Mouse (Mus musculus) heart, postnatal 0 days (tissue): ENCODE measurements around the gene Fhl1. TPM values are rescaled to one million over a fixed set of nuclear protein-coding genes. Genes with fewer than 3 reads are reported as not detected.

ENCODE experiments used
- ATAC-seq: fragments of 200-750 bp; cut with Nextera tagmentation; 2 replicates; pipeline ENCODE4 v1.8.0; 2017; ENCODE audit warnings: low read depth, moderate number of reproducible peaks, moderate library complexity; ENCODE audit not compliant: insufficient read depth
- DNase-seq: peaks from one replicate; pipeline ENCODE4 v3.0.0-alpha.2; 2016; ENCODE audit warnings: low spot score
- H3K27ac ChIP-seq: fragments of 300-500 bp; sonication (generic); 2 replicates; pipeline ENCODE4 v1.5.1; 2014; ENCODE audit warnings: low read depth, mild to moderate bottlenecking
- H3K27me3 ChIP-seq: fragments of 300-500 bp; sonication (generic); 2 replicates; pipeline ENCODE4 v1.6.1; 2014; ENCODE audit warnings: low read length, mixed read lengths; ENCODE audit not compliant: control insufficient read depth, insufficient read depth
- H3K36me3 ChIP-seq: fragments of 300-500 bp; sonication (generic); replicated peaks from 2 replicates; pipeline ENCODE4 v1.6.1; 2014; ENCODE audit warnings: low read length, mixed read lengths; ENCODE audit not compliant: control insufficient read depth, insufficient read depth
- H3K4me1 ChIP-seq: fragments of 300-500 bp; sonication (generic); 2 replicates; pipeline ENCODE4 v1.6.1; 2014; ENCODE audit warnings: antibody characterized with exemption; ENCODE audit not compliant: control insufficient read depth, insufficient read depth
- H3K4me2 ChIP-seq: fragments of 300-500 bp; sonication (generic); 2 replicates; pipeline ENCODE4 v1.6.1; 2014; ENCODE audit warnings: low read depth, mild to moderate bottlenecking, low read length, moderate library complexity
- H3K4me3 ChIP-seq: fragments of 300-500 bp; sonication (generic); 2 replicates; pipeline ENCODE4 v1.5.1; 2014; ENCODE audit warnings: low read depth, low read length
- H3K9ac ChIP-seq: fragments of 300-500 bp; sonication (generic); replicated peaks from 2 replicates; pipeline ENCODE4 v1.6.1; 2014; ENCODE audit warnings: low read depth, low read length, mixed read lengths
- H3K9me3 ChIP-seq: fragments of 300-500 bp; sonication (generic); replicated peaks from 2 replicates; pipeline ENCODE4 v1.6.1; 2016; ENCODE audit warnings: low read length; ENCODE audit not compliant: control insufficient read depth
- CTCF ChIP-seq: IDR thresholded peaks from 2 replicates; pipeline ENCODE4 v1.5.1; 2016; ENCODE audit warnings: antibody characterized with exemption, control low read depth, low read depth
- EP300 ChIP-seq: IDR thresholded peaks from 2 replicates; pipeline ENCODE4 v1.6.1; 2016; ENCODE audit warnings: antibody characterized with exemption, low read depth
- WGBS: fragments of 180-500 bp; shearing (Covaris S2); extraction: QIAGEN DNeasy Blood & Tissue Kit; methylation state at CpG from one replicate; pipeline ENCODE4 v1.1.7; 2014; 5-methylcytosine and 5-hydroxymethylcytosine counted together
- polyA plus RNA-seq: library from polyadenylated mRNA; unstranded; fragments of >200 nt; fragmentation: Nextera tagmentation; extraction: Ambion mirVana; gene quantifications from 2 replicates; pipeline ENCODE4 v1.2.1, GENCODE M21; 2015
- total RNA-seq: library from RNA; depleted of rRNA; stranded (reverse); fragments of >200 nt; gene quantifications from 2 replicates; pipeline ENCODE4 v1.2.3, GENCODE M21; 2014; ENCODE audit warnings: low replicate concordance

Fhl1 gene
- total and polyA plus RNA-seq, 2 experiments from 2014 or later, result 189 to 297 TPM

- no peaks in the 10 kb centered on the region for H3K4me1 ChIP-seq
- H3K27ac ChIP-seq, result no peak overlapping the region
- H3K27me3 ChIP-seq, result no peaks in the 10 kb centered on the region
- TF ChIP-seq CTCF (peak; percentile 60), EP300 (no peak)
- H3K36me3 ChIP-seq, result peaks cover 8% of the 10 kb centered on the region
- H3K4me3 ChIP-seq, result no peak overlapping the region
- no peaks in the 10 kb centered on the region for H3K9me3 ChIP-seq
- WGBS, result 48% methylated on average over 15 of the region's 15 CpGs
- no peak overlapping the region for H3K9ac ChIP-seq
- DNase-seq, result peak; percentile 11
- H3K4me2 ChIP-seq, result no peak overlapping the region
- ATAC-seq, result peak; percentile 49; the same call in 1 of the 2 replicates
Observed at GRCm38 (mm10) chrX:56791268-56791667, 59.7 kb downstream of the Fhl1 start.

GRCm38 (mm10) chrX:56821765-56822603, 90.4 kb downstream of the Fhl1 start, which contains the start of gene Map7d3:
TSS of gene Map7d3 (minus strand) at chrX:56822326.
- peak within 1 kb of the TSS; percentile 48 for H3K9ac ChIP-seq
- peak; percentile 62 for ATAC-seq
- no peaks in the 10 kb centered on the region for H3K4me1 ChIP-seq
- no peaks in the 10 kb centered on the region for H3K9me3 ChIP-seq
- 15% methylated on average over 35 of the region's 35 CpGs for WGBS
- H3K36me3 ChIP-seq, result no peaks in the 10 kb centered on the region
- DNase-seq, result no peak
- peak within 1 kb of the TSS; percentile 56 for H3K4me3 ChIP-seq
- H3K4me2 ChIP-seq, result peak within 1 kb of the TSS; percentile 76
- H3K27ac ChIP-seq, result no peak within 1 kb of the TSS
- no peak for TF ChIP-seq EP300
- TF ChIP-seq CTCF, result no peak
- no peaks in the 10 kb centered on the region for H3K27me3 ChIP-seq

- DNase-seq, result no peak
Observed at GRCm38 (mm10) chrX:56827492-56827891, 95.9 kb downstream of the Fhl1 start.

GRCm38 (mm10) chrX:56835842-56836241, 104.3 kb downstream of the Fhl1 start:
- H3K4me1 ChIP-seq, result no peaks in the 10 kb centered on the region
- no peak overlapping the region for H3K4me3 ChIP-seq
- no peak for ATAC-seq
- no peaks in the 10 kb centered on the region for H3K27me3 ChIP-seq
- H3K27ac ChIP-seq, result no peak overlapping the region
- DNase-seq, result no peak
- no peak overlapping the region for H3K4me2 ChIP-seq
- H3K36me3 ChIP-seq, result no peaks in the 10 kb centered on the region
- H3K9ac ChIP-seq, result no peak overlapping the region
- TF ChIP-seq EP300 (no peak), CTCF (no peak)
- 67% methylated on average over 6 of the region's 6 CpGs for WGBS
- no peaks in the 10 kb centered on the region for H3K9me3 ChIP-seq

More at GRCm38 (mm10) chrX:56827492-56827891, 95.9 kb downstream of the Fhl1 start:
- Histone ChIP-seq H3K4me2 (no peak overlapping the region), H3K27me3 (no peaks in the 10 kb centered on the region), H3K36me3 (no peaks in the 10 kb centered on the region), H3K9ac (no peak overlapping the region), H3K9me3 (no peaks in the 10 kb centered on the region), H3K27ac (peak overlapping the region; percentile 30), H3K4me1 (no peaks in the 10 kb centered on the region), H3K4me3 (no peak overlapping the region)
- 39% methylated on average over 6 of the region's 6 CpGs for WGBS
- TF ChIP-seq EP300 (no peak), CTCF (no peak)
- no peak for ATAC-seq

GRCm38 (mm10) chrX:56839369-56839768, 107.8 kb downstream of the Fhl1 start:
- no peaks in the 10 kb centered on the region for H3K27me3 ChIP-seq
- ATAC-seq (no peak), DNase-seq (no peak)
- no peaks in the 10 kb centered on the region for H3K36me3 ChIP-seq
- H3K4me1 ChIP-seq, result no peaks in the 10 kb centered on the region
- H3K9ac ChIP-seq, result no peak overlapping the region
- H3K27ac ChIP-seq, result no peak overlapping the region
- no peak overlapping the region for H3K4me3 ChIP-seq
- H3K9me3 ChIP-seq, result no peaks in the 10 kb centered on the region
- TF ChIP-seq CTCF (peak; percentile 68), EP300 (no peak)
- H3K4me2 ChIP-seq, result no peak overlapping the region
